Mouse (Mus musculus) embryonic fibroblast, embryonic 13.5 days (primary cell): ENCODE measurements around the gene Itpripl2. TPM values are rescaled to one million over a fixed set of nuclear protein-coding genes. Genes with fewer than 3 reads are reported as not detected.
A peak's percentile ranks its signal among the peaks of the same experiment; 100 is the strongest.

Experiments
- H3K27ac ChIP-seq: 2 replicates; pipeline ENCODE4 v1.5.1; 2012; ENCODE audit warnings: low read length, control low read depth, inconsistent platforms; ENCODE audit not compliant: insufficient read depth
- H3K4me1 ChIP-seq: 2 replicates; pipeline ENCODE4 v1.6.1; 2011; ENCODE audit warnings: low read length; ENCODE audit not compliant: control insufficient read depth, insufficient read depth
- H3K4me3 ChIP-seq: 2 replicates; pipeline ENCODE4 v1.5.1; 2011; ENCODE audit warnings: mild to moderate bottlenecking, control low read depth, low read length; ENCODE audit not compliant: insufficient read depth
- CTCF ChIP-seq: IDR thresholded peaks from 2 replicates; pipeline ENCODE4 v1.5.1; 2011; ENCODE audit warnings: mild to moderate bottlenecking, control low read depth, low read length, moderate library complexity, borderline replicate concordance; ENCODE audit not compliant: insufficient read depth
- POLR2A ChIP-seq: IDR thresholded peaks from 2 replicates; pipeline ENCODE4 v1.6.1; 2011; ENCODE audit warnings: low read depth, mild to moderate bottlenecking, control low read depth, low read length, moderate library complexity
- polyA plus RNA-seq: library from polyadenylated mRNA; stranded (reverse); fragments of >200 nt; gene quantifications from 2 replicates; pipeline ENCODE4 v1.2.4, GENCODE M21; 2011; ENCODE audit warnings: low read depth; ENCODE audit not compliant: missing spikeins, insufficient read length

The Itpripl2 gene
- polyA plus RNA-seq, result 76.2 and 98.4 TPM in 2 replicates

DNA sequence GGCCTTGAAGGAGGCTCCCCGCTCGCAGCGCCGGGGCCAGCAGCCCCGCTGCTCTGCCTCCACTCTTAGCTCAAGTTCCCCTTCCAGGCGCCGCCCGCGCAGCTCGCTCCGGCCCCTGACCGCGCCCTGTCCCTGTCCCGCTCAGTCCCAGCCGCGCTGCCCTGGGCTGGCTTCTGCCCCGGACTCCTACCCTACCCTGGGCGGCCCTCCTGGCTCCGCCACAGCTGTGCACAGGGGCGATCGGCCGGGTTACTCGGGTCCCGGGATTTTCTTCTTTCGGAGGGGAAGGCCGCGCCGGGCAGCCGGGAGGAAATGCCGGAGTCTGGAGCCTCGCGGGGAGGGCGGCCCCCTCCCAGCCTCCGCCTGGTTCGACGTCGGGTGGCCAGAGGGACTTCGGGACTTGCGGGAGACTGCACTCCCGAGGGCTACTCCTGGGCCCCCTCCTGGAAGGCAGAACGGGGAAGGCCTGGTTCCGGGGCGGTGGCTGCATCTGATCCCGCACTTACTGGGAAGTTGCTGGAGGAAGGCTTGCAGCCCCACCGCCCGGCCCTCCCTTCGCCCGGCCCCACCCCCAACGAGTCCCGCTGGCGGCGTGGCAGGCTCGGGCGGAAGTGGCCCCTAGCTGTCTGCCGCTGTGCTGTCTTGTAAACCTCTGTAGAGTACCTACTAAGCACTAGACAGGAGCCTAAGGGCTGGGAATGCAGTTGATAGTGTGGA, at the start of gene Itpripl2:
Itpripl2 (minus strand) TSS at position 545 of the 717 bp plus-strand sequence.
- 0 out of 2 replicates have a peak, but pooled peaks cover 4% of the 10 kb centered on the region for H3K4me1 ChIP-seq
- H3K4me3 ChIP-seq, result peak within 1 kb of the TSS; percentile 64
- peak within 1 kb of the TSS; percentile 89 for H3K27ac ChIP-seq
- TF ChIP-seq CTCF (no peak), POLR2A (peak; percentile 86)

- H3K4me1 ChIP-seq, result no peaks in the 10 kb centered on the region
- H3K27ac ChIP-seq, result no peak overlapping the region
- TF ChIP-seq CTCF, result no peak
- no peak for TF ChIP-seq POLR2A
- H3K4me3 ChIP-seq, result no peak overlapping the region
Measured at GRCm38 (mm10) chr7:118535076-118535475, 43.3 kb upstream of the Itpripl2 start.

- TF ChIP-seq CTCF, result no peak
- no peak for TF ChIP-seq POLR2A
- H3K4me1 ChIP-seq, result no peaks in the 10 kb centered on the region
Measured at GRCm38 (mm10) chr7:118534326-118534725, 42.6 kb upstream of the Itpripl2 start.

DNA sequence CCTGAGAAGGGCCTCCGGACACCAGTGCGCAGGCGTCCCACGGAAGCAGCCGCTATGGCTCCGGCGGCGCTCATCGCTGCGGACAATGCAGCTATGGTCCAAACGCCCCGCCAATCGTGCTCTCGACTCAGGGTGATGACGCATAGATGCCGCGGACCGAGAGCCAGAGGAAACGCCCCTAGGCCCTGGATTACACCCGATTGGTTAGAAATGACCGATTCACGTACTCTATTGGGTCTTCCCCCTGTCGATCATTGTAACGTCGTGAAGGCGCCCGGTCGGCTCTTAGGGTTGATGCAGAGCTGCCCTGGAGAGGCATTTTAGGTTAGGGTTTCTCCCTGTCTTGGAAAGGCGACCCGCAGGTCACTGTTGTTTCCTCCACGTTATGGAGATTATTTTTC, 41.4 kb upstream of the Itpripl2 start, which contains the start of gene Coq7:
Coq7 (minus strand) TSS at position 179 of the 401 bp plus-strand sequence.
- peak within 1 kb of the TSS; percentile 89 for H3K27ac ChIP-seq
- H3K4me3 ChIP-seq, result peak within 1 kb of the TSS; percentile 75
- no peak for TF ChIP-seq CTCF
- TF ChIP-seq POLR2A, result peak; percentile 78
- H3K4me1 ChIP-seq, result no peaks in the 10 kb centered on the region

More at GRCm38 (mm10) chr7:118534326-118534725, 42.6 kb upstream of the Itpripl2 start:
- no peak overlapping the region for H3K27ac ChIP-seq
- no peak overlapping the region for H3K4me3 ChIP-seq

- no peaks in the 10 kb centered on the region for H3K4me1 ChIP-seq
- TF ChIP-seq CTCF, result no peak
- peak; percentile 44 for TF ChIP-seq POLR2A
- peak overlapping the region; percentile 75 for H3K4me3 ChIP-seq
- peak overlapping the region; percentile 89 for H3K27ac ChIP-seq
Measured at GRCm38 (mm10) chr7:118532519-118533177, 40.9 kb upstream of the Itpripl2 start.

DNA sequence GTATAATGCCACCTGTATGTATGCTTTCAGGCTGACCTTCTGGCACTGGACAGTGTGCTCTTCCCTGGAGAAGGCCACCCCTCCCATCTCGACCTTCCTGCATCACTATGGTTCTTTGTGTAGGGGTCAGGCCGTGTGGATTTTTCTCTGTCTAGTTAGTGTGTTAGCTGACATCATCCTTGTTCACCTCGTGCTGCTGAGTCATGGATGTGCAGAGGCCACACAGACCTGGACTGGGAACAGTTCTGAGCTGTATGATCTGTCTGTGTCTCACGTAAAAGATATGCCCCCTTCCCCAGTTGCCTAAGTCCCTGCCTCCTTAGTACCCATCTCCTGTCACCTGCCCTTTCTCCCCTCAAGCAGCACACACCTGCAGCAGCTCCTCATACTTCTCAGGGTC, 35.2 kb upstream of the Itpripl2 start:
- H3K27ac ChIP-seq, result no peak overlapping the region
- H3K4me1 ChIP-seq, result no peaks in the 10 kb centered on the region
- H3K4me3 ChIP-seq, result no peak overlapping the region
- no peak for TF ChIP-seq POLR2A
- TF ChIP-seq CTCF, result no peak

GRCm38 (mm10) chr7:118522077-118522476, 30.3 kb upstream of the Itpripl2 start:
- TF ChIP-seq POLR2A (no peak), CTCF (no peak)
- no peak overlapping the region for H3K27ac ChIP-seq
- no peak overlapping the region for H3K4me3 ChIP-seq
- H3K4me1 ChIP-seq, result no peaks in the 10 kb centered on the region

- no peak overlapping the region for H3K4me3 ChIP-seq
- H3K4me1 ChIP-seq, result no peaks in the 10 kb centered on the region
- H3K27ac ChIP-seq, result no peak overlapping the region
- no peak for TF ChIP-seq POLR2A
- no peak for TF ChIP-seq CTCF
Measured at GRCm38 (mm10) chr7:118519661-118520060, 27.9 kb upstream of the Itpripl2 start.

DNA sequence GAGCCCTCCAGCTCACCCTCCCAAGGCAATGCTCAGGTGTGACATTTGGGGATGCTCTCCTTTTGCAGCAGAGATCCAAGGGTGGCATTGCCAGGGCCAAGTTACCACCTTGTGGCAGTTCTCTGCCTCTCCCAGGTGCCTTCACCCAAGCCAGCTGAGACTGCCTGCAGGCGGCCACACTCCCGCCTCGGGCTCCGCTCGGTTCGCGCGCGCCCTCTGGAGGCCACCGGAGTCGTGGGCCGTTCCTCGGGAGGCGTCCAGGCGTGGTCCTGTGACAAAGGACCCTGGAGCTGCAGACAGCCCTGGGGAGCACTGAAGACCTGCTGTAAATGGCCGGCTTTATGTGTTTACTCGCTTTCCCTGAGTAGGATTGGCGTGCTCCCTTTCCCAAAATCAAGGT, 26.9 kb upstream of the Itpripl2 start:
- TF ChIP-seq CTCF (peak; percentile 74), POLR2A (no peak)
- no peak overlapping the region for H3K4me3 ChIP-seq
- H3K4me1 ChIP-seq, result no peaks in the 10 kb centered on the region
- H3K27ac ChIP-seq, result no peak overlapping the region

GRCm38 (mm10) chr7:118517819-118518218, 26.0 kb upstream of the Itpripl2 start:
- TF ChIP-seq CTCF (peak; percentile 99), POLR2A (no peak)
- no peak overlapping the region for H3K27ac ChIP-seq
- H3K4me1 ChIP-seq, result no peaks in the 10 kb centered on the region
- no peak overlapping the region for H3K4me3 ChIP-seq

DNA sequence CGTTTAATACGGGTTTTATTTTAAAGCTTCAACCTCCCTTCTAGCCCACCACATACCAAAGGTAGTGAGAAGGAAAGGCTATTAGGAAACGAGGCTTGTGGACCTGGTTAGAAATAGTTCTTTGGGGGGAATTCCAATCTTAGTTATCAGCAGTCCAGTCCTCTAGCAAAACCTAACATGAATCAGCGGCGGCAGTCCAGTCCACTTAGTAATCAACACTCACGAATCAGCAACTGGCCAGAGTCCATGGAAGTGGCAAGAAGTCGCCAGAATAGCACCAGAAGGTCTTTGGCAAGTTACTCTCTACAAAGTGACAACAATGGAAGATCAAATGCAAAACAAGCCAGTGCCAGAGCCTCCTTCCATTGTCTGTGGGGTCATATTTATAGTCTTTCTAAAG, 16.8 kb upstream of the Itpripl2 start:
- TF ChIP-seq CTCF (no peak), POLR2A (no peak)
- no peak overlapping the region for H3K4me3 ChIP-seq
- H3K4me1 ChIP-seq, result peaks cover 7% of the 10 kb centered on the region
- H3K27ac ChIP-seq, result peak overlapping the region; percentile 89; the same call in 1 of the 2 replicates
